Mouse (Mus musculus) lung, adult 2 months (tissue): ENCODE measurements at regions not wholly inside any gene's neighbourhood (a gene's known extent, or its start where the extent isn't known, plus 50 kb on each side); places are given as distances from the start of the nearest gene placed in this dataset.

Experiments used
- CTCF ChIP-seq: fragments of 200-500 bp; IDR thresholded peaks from 2 replicates; pipeline ENCODE4 v1.5.1; 2011; ENCODE audit warnings: mild to moderate bottlenecking, low read length, control low read depth; ENCODE audit not compliant: insufficient read depth
- POLR2A ChIP-seq: fragments of 200-500 bp; IDR thresholded peaks from 2 replicates; pipeline ENCODE4 v1.6.1; 2011; ENCODE audit warnings: low read depth, mild to moderate bottlenecking, control low read depth, low read length, borderline replicate concordance; ENCODE audit errors: extremely low read depth

DNA sequence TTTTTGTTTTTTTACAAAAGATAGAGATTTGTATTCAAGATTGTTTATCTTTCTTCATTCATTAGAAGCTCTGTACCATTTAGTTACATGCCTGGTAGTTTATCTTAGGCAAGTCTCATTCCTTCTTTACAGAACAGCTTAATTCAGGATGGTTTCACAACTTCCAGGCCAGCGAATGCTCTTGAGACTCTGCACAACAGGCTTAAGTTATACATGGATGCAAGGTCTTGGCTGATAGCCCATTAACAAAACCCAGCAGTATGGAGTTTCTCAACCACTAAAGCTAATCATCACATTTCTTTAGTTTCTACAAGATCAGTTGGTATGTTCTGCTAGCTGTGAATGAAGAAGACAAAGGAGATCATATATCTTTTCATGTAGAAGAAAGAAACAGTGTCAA is 272.9 kb upstream of the Slc10a2 start:
- TF ChIP-seq CTCF: no peak
- no peak for TF ChIP-seq POLR2A
